Mouse (Mus musculus) left cerebral cortex, adult 8-10 months (tissue): ENCODE results near the gene Gm17332. TPM values are rescaled to one million over a fixed set of nuclear protein-coding genes. Genes with fewer than 3 reads are reported as not detected.
"Not testable (repeated sequence)": the region's sequence is repeated elsewhere in the genome, so short reads cannot be mapped to it uniquely, and the experiment has no call there.

Experiments used
- DNase-seq, 2 experiments: peaks; one replicate each; pipeline ENCODE4 v3.0.0; 2022; ENCODE audit warnings: low spot score in 2 of 2
- total RNA-seq, 4 experiments: library from RNA; stranded (reverse); gene quantifications; 2 replicates each; pipeline ENCODE4 v1.2.4; 2022

Gene Gm17332
- not detected for total RNA-seq

DNA sequence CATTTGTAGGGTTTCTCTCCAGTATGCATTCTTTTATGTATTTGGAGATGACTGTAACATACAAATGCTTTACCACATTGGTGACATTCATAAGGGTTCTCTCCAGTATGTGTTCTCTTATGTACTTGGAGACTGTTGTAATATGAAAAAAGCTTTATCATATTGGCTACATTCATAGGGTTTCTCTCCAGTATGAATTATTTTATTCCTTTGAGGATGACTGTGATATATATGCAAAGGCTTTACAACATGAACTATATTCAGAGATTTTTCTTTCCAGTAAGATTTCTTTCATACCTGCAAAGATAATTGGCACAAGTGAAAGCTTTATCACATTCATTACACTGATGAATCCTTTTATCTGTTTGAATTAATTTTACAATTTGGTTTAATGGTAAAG, at the start of gene Gm17332:
Gene Gm17332, minus strand, starts transcription at position 101 of the 400 bp plus-strand sequence.
- DNase-seq, result no peak

DNA sequence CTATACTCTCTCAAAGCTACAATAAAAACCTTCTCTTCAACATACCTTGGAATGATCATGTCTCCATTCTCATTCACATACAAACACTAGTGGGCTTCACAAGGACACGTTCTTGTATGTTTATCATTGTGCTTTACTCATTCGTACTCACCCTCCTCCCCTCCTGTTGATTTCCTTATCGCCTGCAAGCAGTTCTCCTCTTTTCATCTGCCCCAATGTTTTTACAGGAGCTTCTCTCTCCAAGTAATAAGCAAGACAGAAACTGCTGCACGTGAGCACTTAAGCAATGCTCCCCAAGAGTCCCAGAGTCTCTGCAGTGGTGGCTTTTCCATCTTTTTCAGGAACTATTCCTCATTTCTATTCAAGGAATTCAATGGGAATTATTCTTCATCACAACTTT, 47.7 kb upstream of the Gm17332 start:
- DNase-seq, result no peak

DNA sequence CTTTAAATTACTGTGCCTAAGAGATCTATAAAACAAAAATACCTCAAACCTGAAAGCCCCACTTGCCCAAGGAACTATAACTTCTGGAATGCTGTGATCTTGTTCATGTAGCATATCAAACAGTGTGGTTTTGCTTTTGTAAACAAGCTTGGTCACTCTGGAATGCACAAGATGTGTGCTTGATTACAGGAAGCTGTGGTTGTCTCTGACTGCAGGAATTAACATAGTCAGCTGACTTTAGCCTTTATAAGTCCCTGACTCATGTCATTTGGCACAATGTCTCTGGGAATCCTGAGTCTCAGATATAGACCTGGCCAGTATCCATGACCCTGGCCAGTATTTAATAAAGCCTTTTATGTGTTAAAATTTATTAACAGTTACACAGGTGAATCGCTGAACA, 43.1 kb upstream of the Gm17332 start:
- DNase-seq, result no peak

DNA sequence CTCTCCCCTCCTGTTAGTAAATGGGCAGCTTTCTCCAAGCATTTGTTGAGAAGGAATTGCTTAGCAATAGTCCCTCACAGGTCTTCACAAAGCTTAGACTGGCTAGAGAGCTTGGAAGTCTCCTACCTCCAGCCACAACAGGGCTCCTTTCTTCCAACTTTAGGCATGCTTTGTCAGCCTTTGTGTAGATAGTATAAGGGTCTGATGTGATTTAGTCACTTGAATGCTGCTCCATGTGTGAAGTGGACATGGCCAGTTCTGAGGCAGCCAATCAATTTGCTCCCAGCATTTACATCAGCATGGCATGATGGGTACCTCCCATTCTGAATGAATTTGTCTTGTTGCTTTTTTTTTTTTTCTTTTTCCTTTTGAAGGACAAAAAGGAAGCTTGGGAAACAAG, 35.7 kb upstream of the Gm17332 start:
- DNase-seq, result no peak

DNA sequence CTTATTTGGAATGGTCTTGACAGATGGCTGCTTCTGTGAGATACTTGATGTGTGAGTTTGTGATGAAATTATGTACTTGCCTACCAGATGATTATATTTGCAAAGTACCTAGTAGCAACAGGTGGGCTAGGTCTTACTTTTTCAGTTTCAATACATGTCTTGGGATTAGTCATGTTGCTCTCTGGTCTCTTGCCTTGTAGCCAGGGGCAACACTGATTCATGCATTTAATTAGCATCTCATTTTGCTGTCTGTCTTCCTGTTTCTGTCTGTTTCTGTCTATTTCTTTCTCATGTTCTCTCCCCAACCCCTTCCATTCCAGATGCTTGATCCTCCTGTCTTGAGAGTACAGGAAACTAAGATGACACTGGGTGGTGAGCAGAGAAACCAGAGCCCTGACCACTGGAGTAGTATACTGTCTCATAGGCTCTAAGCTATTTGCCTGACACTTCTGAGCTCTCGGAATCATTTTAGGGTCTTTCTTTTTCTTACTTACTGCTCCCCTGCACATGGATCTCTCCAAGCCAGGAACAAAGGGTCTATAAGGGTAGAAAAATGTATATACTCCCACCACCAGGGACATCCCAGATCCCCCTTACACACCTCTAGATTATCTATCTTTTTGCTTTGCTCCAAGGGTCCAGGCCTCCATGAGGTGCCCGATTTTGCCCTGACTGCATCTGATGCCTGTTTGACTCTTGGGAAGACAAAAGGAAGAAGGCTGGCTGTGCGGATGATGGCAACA, 13.5 kb upstream of the Gm17332 start:
- no peak for DNase-seq

DNA sequence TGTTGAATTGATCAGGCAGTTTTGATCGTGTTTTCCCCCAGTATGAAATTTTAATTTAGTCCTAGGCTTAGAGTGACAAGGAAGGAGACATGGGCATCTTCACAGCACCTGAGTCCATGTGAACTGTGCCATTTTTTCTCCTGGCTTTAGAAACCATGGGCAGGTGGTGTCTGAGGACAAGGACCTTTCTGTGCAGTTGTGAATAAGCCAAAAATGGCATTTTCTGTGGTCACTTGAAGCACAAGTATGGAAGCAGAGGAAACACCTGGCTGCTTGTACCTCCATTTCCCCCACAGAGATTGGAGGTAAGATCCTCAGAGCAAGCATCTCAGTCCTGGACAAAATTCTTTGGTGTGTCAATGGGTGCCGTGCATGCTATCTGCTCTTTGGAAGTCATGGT, 12.5 kb upstream of the Gm17332 start:
- no peak for DNase-seq

DNA sequence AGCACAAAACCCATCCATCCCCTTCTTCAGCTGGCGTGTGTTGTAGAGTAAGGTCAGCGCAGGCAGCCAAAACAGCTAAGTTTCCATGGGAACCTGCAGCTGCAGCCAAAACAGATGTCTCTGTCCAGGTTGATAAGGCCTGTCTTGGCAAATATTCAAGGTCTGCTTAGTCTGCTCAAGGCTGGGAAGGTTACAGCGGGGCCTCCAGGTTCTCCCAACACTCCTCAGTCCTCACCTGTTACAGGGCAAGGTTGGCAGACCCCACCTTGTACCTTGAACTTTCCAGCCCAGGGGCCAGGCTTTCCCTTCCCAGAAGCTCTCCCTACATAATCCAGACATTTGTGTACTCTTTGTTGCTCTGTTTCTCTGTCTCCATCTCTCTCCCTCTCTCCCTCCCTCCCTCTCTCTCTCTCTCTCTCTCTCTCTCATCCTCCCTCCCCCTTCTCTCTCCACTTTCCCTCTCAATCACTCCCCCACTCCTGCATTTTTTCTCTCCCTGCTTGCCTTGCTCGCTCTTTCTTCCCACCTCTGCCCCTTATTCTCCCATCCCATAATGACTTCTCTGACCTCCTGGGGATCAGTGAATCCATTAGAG, 12.1 kb downstream of the Gm17332 start:
- no peak for DNase-seq

DNA sequence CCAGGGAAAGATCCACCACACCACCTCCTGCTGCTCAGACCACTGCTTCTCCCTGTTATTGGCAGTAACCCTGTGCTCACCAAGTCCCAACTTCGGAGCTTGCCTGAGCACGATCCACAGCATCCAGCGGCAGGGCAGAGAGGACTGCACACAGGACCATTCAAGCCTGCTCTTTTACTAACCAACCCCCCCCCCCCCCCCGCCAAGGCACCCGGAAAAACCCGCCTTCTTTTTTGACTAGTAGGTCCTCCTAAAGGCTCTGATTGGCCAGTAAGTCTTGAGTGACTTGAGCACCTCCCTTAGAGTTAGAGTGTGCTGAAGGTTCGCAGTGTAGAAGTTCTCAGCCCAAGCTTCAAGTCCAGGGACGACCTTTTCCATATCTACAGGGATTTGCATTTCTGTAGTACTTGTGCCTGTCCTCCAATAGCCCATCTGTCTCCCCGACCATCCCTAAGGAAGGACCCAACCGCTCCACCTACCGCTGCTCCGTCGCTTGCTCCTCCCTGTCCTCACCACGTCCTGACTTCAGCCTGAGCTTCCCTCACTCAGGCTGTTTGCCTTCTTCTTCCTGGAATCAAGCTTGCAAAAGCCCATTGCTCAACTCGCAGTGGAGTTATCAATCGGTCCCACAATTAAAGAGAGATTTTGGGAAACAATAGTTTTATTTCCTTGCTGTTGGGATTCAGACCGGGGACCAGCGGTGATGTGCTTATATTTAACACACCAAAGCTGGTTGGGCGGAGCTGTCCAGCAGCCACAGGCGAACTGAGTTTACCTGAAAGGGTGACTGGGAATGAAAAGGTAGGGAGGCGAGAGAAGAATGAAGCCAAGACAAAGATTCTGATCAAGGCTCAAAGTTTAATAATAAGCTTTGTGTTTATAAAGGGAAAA, 12.9 kb downstream of the Gm17332 start:
- peak in 1 of 2 experiments; percentile 3 for DNase-seq

DNA sequence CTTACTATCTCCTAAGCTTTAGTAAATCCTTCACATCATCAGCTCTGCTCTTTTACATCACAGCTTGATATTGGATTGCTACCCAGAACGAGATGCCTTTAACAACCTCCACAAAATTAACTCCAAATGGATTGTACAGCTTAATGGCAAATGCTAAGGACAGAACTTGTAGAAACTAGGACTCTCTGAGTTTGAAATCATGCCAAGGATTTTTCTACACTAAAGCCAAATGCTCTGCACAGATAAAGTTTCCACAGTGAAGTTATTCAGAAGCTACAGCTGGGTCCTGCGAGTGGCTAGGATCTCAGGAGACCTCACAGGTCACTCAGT, 13.5 kb downstream of the Gm17332 start:
- no peak for DNase-seq

DNA sequence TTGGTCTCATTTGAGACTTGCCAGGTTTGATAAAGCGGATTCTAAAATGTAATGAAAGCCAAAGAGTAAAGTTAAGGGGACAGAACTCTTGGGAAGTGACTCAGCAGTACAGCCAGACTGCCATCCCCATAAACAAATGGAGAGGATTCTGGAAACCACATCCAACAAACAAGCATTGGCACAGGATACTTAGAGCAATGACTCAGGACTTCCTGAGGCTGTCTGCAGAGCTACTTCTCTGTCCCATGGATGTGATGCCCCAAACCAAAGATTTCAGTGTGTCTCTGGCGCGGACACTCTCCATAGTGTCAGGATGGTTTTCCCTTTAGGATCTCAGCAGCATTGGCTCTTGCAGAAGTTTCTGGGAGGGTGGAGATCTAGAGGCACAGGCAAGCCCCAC, 25.2 kb downstream of the Gm17332 start:
- DNase-seq, result no peak

DNA sequence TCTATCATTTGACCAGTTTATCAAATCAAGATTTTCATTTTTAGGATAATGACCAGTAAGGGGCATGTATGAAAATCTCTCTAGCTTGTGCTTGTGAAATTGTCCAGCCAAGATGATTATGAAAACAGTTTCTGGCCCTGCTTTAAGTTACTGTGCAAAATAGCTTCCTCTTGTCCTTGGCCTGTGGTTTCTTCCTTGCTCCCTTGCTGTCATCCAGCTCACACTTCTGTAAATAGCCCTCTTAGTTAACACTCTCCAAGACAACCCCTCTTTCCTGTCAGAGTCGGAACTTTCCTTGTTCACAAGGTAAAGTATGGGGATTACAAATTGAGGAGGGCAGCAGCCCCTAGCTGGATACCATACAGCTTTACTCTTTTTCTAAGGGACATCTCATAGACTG, 43.9 kb downstream of the Gm17332 start:
- not testable (repeated sequence) for DNase-seq

DNA sequence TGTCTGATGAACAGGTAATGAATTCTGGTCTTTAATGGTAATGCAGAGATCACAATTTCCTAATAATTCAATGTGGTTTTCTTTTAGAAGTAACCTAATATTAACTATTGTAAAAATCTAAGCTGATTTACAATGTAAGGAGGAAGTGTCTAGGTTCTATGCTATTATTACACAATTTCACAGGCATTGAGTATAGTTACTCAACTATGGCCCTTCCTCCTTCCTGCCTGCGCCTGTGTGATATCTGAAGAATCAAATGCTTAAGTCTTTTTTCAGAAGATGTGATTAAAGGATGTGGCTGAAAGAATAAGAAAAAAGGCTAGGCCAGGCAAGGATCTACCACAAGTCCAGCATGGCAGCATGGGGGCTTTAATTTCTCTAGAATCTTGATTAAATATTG, 47.4 kb downstream of the Gm17332 start:
- DNase-seq, result not testable (repeated sequence)

DNA sequence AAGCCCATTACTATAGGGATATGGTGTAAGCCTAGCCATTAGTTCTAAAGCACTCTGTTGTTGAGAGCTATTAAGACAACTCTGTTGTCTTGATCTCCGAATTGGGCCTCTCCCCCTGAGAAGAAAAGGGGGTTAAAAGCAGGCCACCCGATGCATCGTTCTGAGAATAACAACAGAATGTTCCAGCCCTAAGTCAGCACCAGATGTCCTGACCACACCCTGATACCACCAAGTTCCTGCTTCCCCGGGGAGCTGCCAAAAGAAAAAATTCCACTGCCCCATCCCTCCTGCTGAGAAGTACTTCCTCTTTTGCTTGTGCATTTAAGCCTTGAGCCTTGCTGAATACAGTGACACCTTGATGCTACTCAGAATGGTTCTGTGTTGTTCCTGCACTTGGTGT, 48.5 kb downstream of the Gm17332 start:
- not testable (repeated sequence) for DNase-seq

Other genes with a start within 250 kb of the Gm17332 start
- 10 to 100 TPM; 65.0 to 78.3 (median 68.4) TPM for gene Erlec1, start 228.1 kb downstream of the Gm17332 start, total RNA-seq
- gene Chac2, start 196.1 kb downstream of the Gm17332 start, total RNA-seq, result 10 to 100 TPM; 12.4 to 14.1 (median 13.3) TPM
- gene Stc2, start 187.6 kb upstream of the Gm17332 start, total RNA-seq, result 1 to 10 TPM in 3 of 4 experiments, under 1 TPM in 1; 0.59 to 1.5 (median 1.4) TPM